Mouse (Mus musculus): ENCODE measurements at regions not wholly inside any gene's neighbourhood (a gene's known extent, or its start where the extent isn't known, plus 50 kb on each side); places are given as distances from the start of the nearest gene placed in this dataset.

DNA sequence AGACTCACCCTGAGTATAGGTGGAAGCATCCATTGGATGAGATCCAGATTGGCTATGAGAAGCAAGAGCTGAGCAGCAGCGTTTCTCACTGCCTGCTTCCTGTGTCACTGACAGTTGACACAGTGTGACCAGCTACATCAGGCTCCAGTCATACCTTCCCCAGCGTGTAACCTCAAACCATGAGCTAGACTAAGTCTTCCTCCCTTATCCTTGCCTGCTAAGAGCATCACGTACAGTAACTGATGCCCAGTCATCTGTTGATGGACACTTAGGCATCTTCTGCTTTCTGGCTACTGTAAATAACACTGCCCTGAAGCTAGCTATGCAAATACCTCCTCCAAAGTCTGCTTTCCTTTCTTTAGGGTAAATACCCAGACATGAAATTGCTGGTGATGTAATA lies 181.4 kb upstream of the Eci2 start:
- DNase-seq = no peak
- WGBS (ENCODE audit: insufficient replicate concordance) = 57% methylated on average over 3 of the region's 3 CpGs
- Histone ChIP-seq H3K4me2 (ENCODE audit: low read depth, low read length) (no peak overlapping the region), H3K9ac (replicated peaks) (no peak overlapping the region), H3K27me3 (ENCODE audit: insufficient read depth, low read length) (no peaks in the 10 kb centered on the region), H3K4me1 (ENCODE audit: insufficient read depth) (no peaks in the 10 kb centered on the region), H3K4me3 (ENCODE audit: low read depth, low read length) (no peak overlapping the region), H3K36me3 (replicated peaks; ENCODE audit: insufficient read depth, low read length) (no peaks in the 10 kb centered on the region), H3K27ac (ENCODE audit: low read depth) (no peak overlapping the region), H3K9me3 (ENCODE audit: low read length) (no peaks in the 10 kb centered on the region)
- no peak for ATAC-seq
- no peak for TF ChIP-seq EP300 (IDR thresholded peaks at IDR 0.05; ENCODE audit: low read depth)
- TF ChIP-seq CTCF (IDR thresholded peaks at IDR 0.05; ENCODE audit: low read depth) = no peak

DNA sequence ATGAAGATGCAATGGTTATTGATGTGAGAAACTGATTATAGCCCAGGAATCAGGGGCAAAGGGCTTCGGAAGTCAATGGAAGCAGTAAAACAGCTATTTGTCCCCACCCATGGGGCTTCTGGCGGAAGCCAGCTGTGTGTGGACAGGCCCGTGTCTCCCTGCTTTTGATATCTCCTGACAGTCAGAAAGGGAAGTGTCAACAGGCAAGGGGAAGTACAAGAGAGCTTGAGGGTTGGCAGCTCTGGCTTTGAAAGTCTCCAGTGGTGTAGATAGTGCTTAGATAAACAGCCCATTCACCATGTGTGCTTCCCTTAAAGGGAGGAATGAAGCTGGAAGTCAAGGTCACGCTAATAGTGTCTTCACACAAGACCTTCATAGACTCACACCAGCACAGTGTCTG lies 182.7 kb upstream of the Eci2 start:
- no peak overlapping the region for H3K9ac ChIP-seq (replicated peaks)
- DNase-seq = no peak
- WGBS (ENCODE audit: insufficient replicate concordance) = 22% methylated on average over 4 of the region's 4 CpGs
- H3K4me3 ChIP-seq (ENCODE audit: low read depth, low read length) = no peak overlapping the region
- H3K27me3 ChIP-seq (ENCODE audit: insufficient read depth, low read length) = no peaks in the 10 kb centered on the region
- TF ChIP-seq EP300 (IDR thresholded peaks at IDR 0.05; ENCODE audit: low read depth) (no peak), CTCF (IDR thresholded peaks at IDR 0.05; ENCODE audit: low read depth) (no peak)
- H3K4me2 ChIP-seq (ENCODE audit: low read depth, low read length) = no peak overlapping the region
- H3K9me3 ChIP-seq (ENCODE audit: low read length) = no peaks in the 10 kb centered on the region
- no peaks in the 10 kb centered on the region for H3K36me3 ChIP-seq (replicated peaks; ENCODE audit: insufficient read depth, low read length)
- no peak overlapping the region for H3K27ac ChIP-seq (ENCODE audit: low read depth)
- H3K4me1 ChIP-seq (ENCODE audit: insufficient read depth) = no peaks in the 10 kb centered on the region
- ATAC-seq = no peak

DNA sequence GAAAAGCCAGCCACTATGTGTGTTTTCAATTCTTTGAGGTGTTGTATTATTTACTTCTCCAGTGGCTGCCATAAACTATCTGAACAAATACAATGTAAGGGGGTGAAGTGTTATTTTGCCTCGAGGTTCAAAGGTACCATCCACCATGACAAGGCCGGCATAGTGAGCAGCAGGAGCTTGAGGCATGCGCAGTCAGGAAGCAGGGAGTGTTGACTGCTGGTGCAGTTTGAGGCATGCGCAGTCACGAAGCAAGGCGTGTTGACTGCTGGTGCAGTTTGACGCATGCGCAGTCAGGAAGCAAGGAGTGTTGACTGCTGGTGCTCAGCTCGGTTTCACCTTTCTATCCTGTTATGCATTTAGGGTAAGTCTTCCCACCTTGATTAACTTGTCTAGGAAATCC lies 184.9 kb upstream of the Eci2 start:
- Histone ChIP-seq H3K9me3 (ENCODE audit: low read length) (no peaks in the 10 kb centered on the region), H3K27me3 (ENCODE audit: insufficient read depth, low read length) (no peaks in the 10 kb centered on the region), H3K4me3 (ENCODE audit: low read depth, low read length) (no peak overlapping the region), H3K36me3 (replicated peaks; ENCODE audit: insufficient read depth, low read length) (no peaks in the 10 kb centered on the region), H3K27ac (ENCODE audit: low read depth) (no peak overlapping the region), H3K4me1 (ENCODE audit: insufficient read depth) (no peaks in the 10 kb centered on the region), H3K9ac (replicated peaks) (no peak overlapping the region), H3K4me2 (ENCODE audit: low read depth, low read length) (no peak overlapping the region)
- WGBS (ENCODE audit: insufficient replicate concordance) = 92% methylated on average over 9 of the region's 9 CpGs
- TF ChIP-seq CTCF (IDR thresholded peaks at IDR 0.05; ENCODE audit: low read depth) (no peak), EP300 (IDR thresholded peaks at IDR 0.05; ENCODE audit: low read depth) (no peak)
- no peak for ATAC-seq
- no peak for DNase-seq

DNA sequence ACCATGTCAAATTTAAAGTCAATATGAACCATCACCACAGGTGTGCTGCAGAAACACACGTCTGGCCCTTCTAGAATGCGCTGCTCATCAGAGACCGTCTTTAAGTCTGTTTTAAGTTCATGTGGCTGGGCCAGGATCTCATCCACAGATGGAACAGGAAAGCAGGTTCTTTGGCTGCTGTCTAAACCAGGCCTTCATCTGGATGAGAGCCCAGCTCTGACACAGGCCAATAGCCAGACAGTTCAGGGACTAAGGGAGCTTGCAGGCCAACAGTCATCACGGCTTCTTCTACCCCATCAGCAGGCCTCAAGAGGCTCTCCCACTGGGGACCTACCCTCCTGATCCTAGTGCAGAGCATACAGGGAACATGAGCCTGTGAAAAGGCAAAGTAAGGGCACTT lies 185.4 kb upstream of the Eci2 start:
- no peak for DNase-seq
- no peak for TF ChIP-seq CTCF (IDR thresholded peaks at IDR 0.05; ENCODE audit: low read depth)
- TF ChIP-seq EP300 (IDR thresholded peaks at IDR 0.05; ENCODE audit: low read depth) = no peak
- H3K4me2 ChIP-seq (ENCODE audit: low read depth, low read length) = no peak overlapping the region
- no peaks in the 10 kb centered on the region for H3K27me3 ChIP-seq (ENCODE audit: insufficient read depth, low read length)
- 82% methylated on average over 4 of the region's 4 CpGs for WGBS (ENCODE audit: insufficient replicate concordance)
- H3K4me1 ChIP-seq (ENCODE audit: insufficient read depth) = no peaks in the 10 kb centered on the region
- H3K36me3 ChIP-seq (replicated peaks; ENCODE audit: insufficient read depth, low read length) = no peaks in the 10 kb centered on the region
- no peaks in the 10 kb centered on the region for H3K9me3 ChIP-seq (ENCODE audit: low read length)
- H3K4me3 ChIP-seq (ENCODE audit: low read depth, low read length) = no peak overlapping the region
- no peak overlapping the region for H3K27ac ChIP-seq (ENCODE audit: low read depth)
- ATAC-seq = no peak
- H3K9ac ChIP-seq (replicated peaks) = no peak overlapping the region

DNA sequence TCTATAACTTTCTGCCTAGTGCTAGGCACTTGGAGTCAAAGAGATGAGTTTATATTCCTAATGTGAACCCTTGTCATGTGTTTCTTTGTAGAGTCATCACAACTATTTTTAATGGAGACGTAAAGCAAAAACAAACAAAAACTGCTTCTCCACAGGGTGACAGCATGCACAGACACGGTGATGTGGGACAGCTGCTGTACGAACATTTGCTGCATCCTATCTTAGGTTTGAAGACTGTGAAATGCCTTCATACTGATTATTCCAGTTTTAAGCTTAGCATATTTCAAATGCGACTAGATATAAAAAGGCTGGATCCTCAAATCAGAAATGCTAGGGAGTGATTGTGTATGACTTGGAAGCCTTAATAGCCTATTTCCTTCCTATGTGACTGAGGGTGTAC lies 187.3 kb upstream of the Eci2 start:
- H3K4me3 ChIP-seq (ENCODE audit: low read depth, low read length) = no peak overlapping the region
- H3K9ac ChIP-seq (replicated peaks) = no peak overlapping the region
- TF ChIP-seq CTCF (IDR thresholded peaks at IDR 0.05; ENCODE audit: low read depth) (no peak), EP300 (IDR thresholded peaks at IDR 0.05; ENCODE audit: low read depth) (no peak)
- no peak overlapping the region for H3K4me2 ChIP-seq (ENCODE audit: low read depth, low read length)
- whole genome bisulfite sequencing (ENCODE audit: insufficient replicate concordance) = 81% methylated on average over 4 of the region's 4 CpGs
- DNase-seq (no peak), ATAC-seq (no peak)
- no peaks in the 10 kb centered on the region for H3K4me1 ChIP-seq (ENCODE audit: insufficient read depth)
- H3K36me3 ChIP-seq (replicated peaks; ENCODE audit: insufficient read depth, low read length) = no peaks in the 10 kb centered on the region
- no peaks in the 10 kb centered on the region for H3K27me3 ChIP-seq (ENCODE audit: insufficient read depth, low read length)
- no peaks in the 10 kb centered on the region for H3K9me3 ChIP-seq (ENCODE audit: low read length)
- no peak overlapping the region for H3K27ac ChIP-seq (ENCODE audit: low read depth)

DNA sequence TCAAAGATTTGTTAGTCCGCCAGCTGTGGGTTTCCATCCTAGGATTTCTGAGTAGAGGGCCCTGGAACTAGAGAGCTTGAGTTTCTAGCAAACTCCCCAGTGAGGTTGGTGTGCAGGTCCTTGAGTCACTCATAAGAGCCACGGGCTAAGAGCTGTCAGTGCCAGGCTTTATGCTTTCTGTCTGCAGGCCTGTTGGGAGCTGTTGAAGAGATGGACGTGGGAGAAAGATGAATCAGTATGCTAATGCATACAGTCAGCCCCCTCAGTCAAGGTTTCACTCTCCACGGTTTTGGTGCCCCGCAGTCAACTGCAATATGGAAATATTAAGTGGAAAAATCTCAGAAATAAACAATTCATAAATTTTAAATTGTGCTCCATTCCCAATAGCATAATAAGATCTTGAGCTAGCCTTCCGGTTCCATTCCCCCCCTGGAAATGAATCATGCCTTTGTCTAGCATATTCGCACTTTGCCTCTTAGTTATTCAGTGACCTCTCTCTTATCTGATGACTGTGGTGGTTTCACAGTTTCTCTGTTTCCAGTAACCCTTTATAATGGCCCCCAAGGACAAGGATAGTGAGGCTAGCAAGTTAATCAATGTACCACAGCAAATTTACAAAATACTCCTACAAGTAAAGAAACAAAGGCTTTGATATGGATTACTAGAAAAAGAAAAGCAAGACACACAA lies 199.4 kb upstream of the Eci2 start:
- Histone ChIP-seq H3K9ac (replicated peaks) (no peak overlapping the region), H3K27ac (ENCODE audit: low read depth) (no peak overlapping the region), H3K36me3 (replicated peaks; ENCODE audit: insufficient read depth, low read length) (no peaks in the 10 kb centered on the region), H3K4me3 (ENCODE audit: low read depth, low read length) (no peak overlapping the region), H3K4me2 (ENCODE audit: low read depth, low read length) (no peak overlapping the region), H3K9me3 (ENCODE audit: low read length) (no peaks in the 10 kb centered on the region), H3K27me3 (ENCODE audit: insufficient read depth, low read length) (no peaks in the 10 kb centered on the region), H3K4me1 (ENCODE audit: insufficient read depth) (no peaks in the 10 kb centered on the region)
- 69% methylated on average over 7 of the region's 7 CpGs for WGBS (ENCODE audit: insufficient replicate concordance)
- no peak for TF ChIP-seq CTCF (IDR thresholded peaks at IDR 0.05; ENCODE audit: low read depth)
- TF ChIP-seq EP300 (IDR thresholded peaks at IDR 0.05; ENCODE audit: low read depth) = no peak
- DNase-seq (no peak), ATAC-seq (no peak)

DNA sequence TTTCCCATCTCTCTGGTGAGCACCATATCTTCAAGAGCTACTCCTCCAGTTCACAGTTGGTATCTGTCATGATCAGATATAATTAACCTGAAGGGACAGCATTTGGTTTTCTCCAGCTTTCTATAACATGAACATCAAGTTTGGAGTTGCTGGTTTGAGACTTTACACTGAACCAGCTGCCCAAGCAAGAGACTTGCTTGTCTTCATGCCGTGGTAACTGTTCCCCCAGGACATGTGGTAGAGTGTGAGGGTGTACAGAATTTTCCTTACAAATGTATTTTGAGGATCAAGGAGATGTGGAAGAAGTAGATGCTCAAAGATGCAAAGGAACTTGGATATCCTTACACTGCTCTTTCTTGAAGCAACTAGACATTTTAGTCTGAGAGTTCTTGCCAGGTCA lies 200.0 kb upstream of the Eci2 start:
- 69% methylated on average over 1 of the region's 1 CpGs for WGBS (ENCODE audit: insufficient replicate concordance)
- Histone ChIP-seq H3K4me3 (ENCODE audit: low read depth, low read length) (no peak overlapping the region), H3K27me3 (ENCODE audit: insufficient read depth, low read length) (no peaks in the 10 kb centered on the region), H3K9ac (replicated peaks) (no peak overlapping the region), H3K4me2 (ENCODE audit: low read depth, low read length) (no peak overlapping the region), H3K27ac (ENCODE audit: low read depth) (no peak overlapping the region), H3K4me1 (ENCODE audit: insufficient read depth) (no peaks in the 10 kb centered on the region), H3K9me3 (ENCODE audit: low read length) (no peaks in the 10 kb centered on the region), H3K36me3 (replicated peaks; ENCODE audit: insufficient read depth, low read length) (no peaks in the 10 kb centered on the region)
- TF ChIP-seq EP300 (IDR thresholded peaks at IDR 0.05; ENCODE audit: low read depth) (no peak), CTCF (IDR thresholded peaks at IDR 0.05; ENCODE audit: low read depth) (no peak)
- DNase-seq (no peak), ATAC-seq (no peak)
